Mouse (Mus musculus): Measurements from ENCODE around the gene Scel.

DNA sequence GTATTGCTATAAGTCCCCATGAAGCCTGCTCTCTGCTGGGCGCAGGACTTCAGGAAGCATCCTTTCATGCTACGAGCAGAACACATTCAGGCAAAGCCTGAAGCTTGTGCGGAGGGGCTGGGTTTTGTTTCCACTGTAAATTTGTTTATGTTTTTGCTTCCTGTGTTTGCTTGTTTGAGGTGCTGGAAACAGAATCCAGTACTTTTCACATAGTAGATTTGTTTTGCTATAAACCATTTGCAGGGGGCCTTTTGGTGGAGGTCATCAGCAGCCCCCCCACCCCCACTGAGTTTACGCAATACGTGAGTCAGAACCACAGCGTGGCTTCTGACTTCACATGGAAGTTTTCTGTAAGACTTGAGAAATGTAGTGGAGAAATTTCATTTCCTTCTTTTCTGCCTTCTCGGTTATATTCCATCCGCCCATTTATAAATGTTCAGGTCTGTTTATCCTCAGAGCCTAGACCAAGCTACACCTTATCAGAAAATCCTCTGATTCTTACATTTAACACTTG, 22.4 kb downstream of the Scel start:
- TF ChIP-seq CTCF (IDR thresholded peaks at IDR 0.05; ENCODE audit: insufficient read depth, low read depth, low read length) (no peak), POLR2A (IDR thresholded peaks at IDR 0.05; ENCODE audit: insufficient read depth, low read depth, low read length) (no peak)

Data from olfactory bulb, adult 2 months (tissue).